Mouse (Mus musculus) common myeloid progenitor, adult 5-6 weeks (primary cell): Measurements from ENCODE around the gene Dph1. TPM values are rescaled to one million over a fixed set of nuclear protein-coding genes. Genes with fewer than 3 reads are reported as not detected.
"Not testable (repeated sequence)": the region's sequence is repeated elsewhere in the genome, so short reads cannot be mapped to it uniquely, and the experiment has no call there.

Source experiments
- ATAC-seq: replicated peaks from 2 replicates; pipeline ENCODE4 v1.8.0; 2016; ENCODE audit warnings: low read depth, mild to moderate bottlenecking, moderate TSS enrichment, inconsistent platforms; ENCODE audit not compliant: poor library complexity, severe bottlenecking
- total RNA-seq: library from RNA; stranded (forward); fragments of 200-1000, 187-1606 nt; gene quantifications from 2 replicates; pipeline ENCODE4 v1.2.3, GENCODE M21; 2017

The Dph1 gene
- total RNA-seq, 1 experiment from 2014 or later, result 10.5 TPM

- ATAC-seq, result peak; percentile 97
These were observed 12.3 kb downstream of the Dph1 start, which contains the start of gene Ovca2 for GRCm38 (mm10) chr11:75178672-75179208. TSS of gene Ovca2 (minus strand) at chr11:75178835.

- ATAC-seq, result no peak
These were observed 13.0 kb downstream of the Dph1 start for GRCm38 (mm10) chr11:75178011-75178410.

GRCm38 (mm10) chr11:75174574-75174973, 16.5 kb downstream of the Dph1 start:
- ATAC-seq, result not testable (repeated sequence)

- ATAC-seq, result no peak
These were observed 17.3 kb downstream of the Dph1 start for GRCm38 (mm10) chr11:75173799-75174165.

GRCm38 (mm10) chr11:75173095-75173798, 17.8 kb downstream of the Dph1 start:
- ATAC-seq, result peak; percentile 45

- 0 out of 2 replicates have a peak, but pooled peaks have one; percentile 0 for ATAC-seq
These were observed 18.6 kb downstream of the Dph1 start for GRCm38 (mm10) chr11:75172151-75173094.

GRCm38 (mm10) chr11:75171186-75171865, 19.7 kb downstream of the Dph1 start:
- ATAC-seq, result no peak

GRCm38 (mm10) chr11:75170136-75170751, 20.8 kb downstream of the Dph1 start:
- peak; percentile 40 for ATAC-seq

- no peak for ATAC-seq
These were observed 21.5 kb downstream of the Dph1 start, which contains the start of gene Hic1 for GRCm38 (mm10) chr11:75169405-75170080. TSS of gene Hic1 (minus strand) at chr11:75169519.

GRCm38 (mm10) chr11:75168590-75169361, 22.3 kb downstream of the Dph1 start:
- 0 out of 2 replicates have a peak, but pooled peaks have one; percentile 11 for ATAC-seq

GRCm38 (mm10) chr11:75167643-75168589, 23.1 kb downstream of the Dph1 start:
- ATAC-seq, result no peak

- no peak for ATAC-seq
These were observed 24.0 kb downstream of the Dph1 start for GRCm38 (mm10) chr11:75166861-75167642.

- ATAC-seq, result no peak
These were observed 24.7 kb downstream of the Dph1 start for GRCm38 (mm10) chr11:75166193-75166842.

- ATAC-seq, result peak; percentile 62
These were observed 25.4 kb downstream of the Dph1 start for GRCm38 (mm10) chr11:75165441-75166192.

- peak; percentile 76 for ATAC-seq
These were observed 26.3 kb downstream of the Dph1 start for GRCm38 (mm10) chr11:75164750-75165149.
